Mouse (Mus musculus) kidney, adult 2 months (tissue): ENCODE results near the gene Atg7.

Experiments
- CTCF ChIP-seq: fragments of 200-500 bp; conservative IDR thresholded peaks from 2 replicates; pipeline ENCODE4 v1.5.1; 2011; ENCODE audit warnings: low read depth, mild to moderate bottlenecking, control low read depth, low read length, moderate library complexity, mixed read lengths; ENCODE audit not compliant: insufficient read depth, insufficient read length
- POLR2A ChIP-seq: fragments of 200-500 bp; IDR thresholded peaks from one replicate; pipeline ENCODE4 v1.6.1; 2011; ENCODE audit warnings: low read depth, low read length, control low read depth

DNA sequence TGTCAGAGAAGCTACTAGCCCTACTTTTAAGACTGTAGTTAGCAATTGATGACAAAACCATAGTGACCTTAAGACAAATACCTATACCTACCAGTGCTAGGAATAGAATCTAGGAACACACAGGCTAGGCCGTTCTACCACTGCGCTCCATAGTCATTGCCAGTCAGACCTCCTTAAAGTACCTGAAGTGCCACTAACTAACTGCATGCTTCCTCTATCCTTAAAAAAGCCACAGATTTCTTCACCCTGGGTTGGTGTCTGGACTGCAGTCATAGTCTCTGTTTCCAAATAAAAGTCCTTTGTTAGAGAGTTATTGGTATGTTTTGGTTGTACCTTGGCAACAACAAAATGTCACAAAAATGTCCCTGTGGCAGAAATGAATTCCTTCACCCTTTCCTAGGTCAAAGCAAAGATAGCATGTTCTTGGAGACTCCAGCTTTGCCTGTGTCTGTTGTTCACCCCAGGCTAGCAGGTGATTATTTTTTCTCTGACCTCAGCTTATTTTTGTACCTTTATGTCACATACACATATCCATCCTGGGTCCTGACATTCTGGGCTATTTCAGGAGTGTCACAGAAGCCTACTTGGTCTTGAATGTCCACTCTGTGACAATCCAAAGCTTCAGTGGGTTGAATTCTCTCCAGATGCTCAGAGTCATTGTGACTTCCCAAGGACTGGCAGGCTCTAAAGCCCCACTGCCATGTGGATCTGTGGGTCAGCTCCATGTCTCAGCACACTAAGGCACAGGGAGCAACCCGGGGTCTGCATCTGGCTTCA lies 165.9 kb downstream of the Atg7 start:
- TF ChIP-seq CTCF: no peak
- TF ChIP-seq POLR2A: no peak
